Mouse (Mus musculus): ENCODE results near the gene Mrm3.

The Mrm3 gene

DNA sequence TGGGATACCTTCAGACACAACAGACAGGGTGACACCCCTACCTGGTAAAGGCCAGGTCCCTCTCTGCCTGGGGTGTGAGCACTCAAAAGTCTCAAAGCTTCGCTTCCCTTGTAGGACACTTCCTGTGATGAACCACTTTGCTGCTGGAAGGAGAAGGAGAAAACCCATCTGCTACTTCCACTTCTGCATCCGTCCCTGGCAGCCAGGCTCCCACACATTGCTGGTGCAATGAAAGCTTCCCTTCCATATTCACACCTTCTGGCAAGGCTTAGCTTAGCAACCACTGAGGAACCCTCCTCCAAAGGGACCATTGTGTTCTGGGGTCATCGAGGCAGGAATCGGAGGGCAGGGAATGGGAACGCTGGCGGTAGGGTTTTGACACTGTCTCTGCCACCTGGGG is 45.1 kb downstream of the Mrm3 start:
- ATAC-seq (ENCODE audit: low TSS enrichment), result peak; percentile 88

DNA sequence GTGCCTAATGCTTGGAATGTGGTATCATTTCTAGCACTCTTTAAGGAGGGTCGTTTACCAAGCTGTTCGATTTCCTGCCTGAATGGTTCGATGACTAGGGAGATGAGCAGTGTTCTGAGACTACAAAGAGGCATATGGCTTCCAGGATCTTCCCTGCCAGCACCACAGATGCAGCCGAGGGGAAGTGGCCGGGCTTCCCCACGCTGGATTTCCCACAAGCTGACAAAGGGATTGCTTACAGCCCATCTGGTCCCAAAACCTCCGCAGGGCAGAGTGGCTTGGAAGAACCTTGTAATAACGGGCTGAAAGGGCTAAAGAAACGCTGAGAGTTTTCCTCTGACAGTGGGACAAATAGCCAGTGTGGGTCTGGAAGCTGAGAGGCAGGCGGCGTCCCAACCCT is 46.9 kb downstream of the Mrm3 start:
- ATAC-seq (ENCODE audit: low TSS enrichment), result peak; percentile 38; the same call in 1 of the 2 replicates

DNA sequence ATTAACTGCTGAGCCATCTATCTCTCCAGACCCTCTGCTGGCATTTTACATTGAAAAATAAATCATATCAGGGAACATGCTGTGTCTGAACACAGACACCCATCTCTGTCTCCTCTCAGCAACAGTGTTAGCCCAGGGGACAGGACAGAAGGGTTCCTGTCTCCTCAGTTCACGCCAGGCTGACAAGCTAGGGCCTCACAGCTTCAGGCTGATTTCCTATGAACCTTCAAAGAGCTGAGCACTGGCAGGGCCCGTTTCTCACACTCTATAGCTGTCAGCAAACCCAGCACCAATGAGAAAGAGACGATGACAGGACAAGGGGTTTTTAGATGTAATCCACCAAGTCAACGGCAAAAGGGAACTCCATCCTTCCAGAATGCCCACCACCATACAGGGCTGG is 48.4 kb downstream of the Mrm3 start:
- ATAC-seq (ENCODE audit: low TSS enrichment), result no peak

DNA sequence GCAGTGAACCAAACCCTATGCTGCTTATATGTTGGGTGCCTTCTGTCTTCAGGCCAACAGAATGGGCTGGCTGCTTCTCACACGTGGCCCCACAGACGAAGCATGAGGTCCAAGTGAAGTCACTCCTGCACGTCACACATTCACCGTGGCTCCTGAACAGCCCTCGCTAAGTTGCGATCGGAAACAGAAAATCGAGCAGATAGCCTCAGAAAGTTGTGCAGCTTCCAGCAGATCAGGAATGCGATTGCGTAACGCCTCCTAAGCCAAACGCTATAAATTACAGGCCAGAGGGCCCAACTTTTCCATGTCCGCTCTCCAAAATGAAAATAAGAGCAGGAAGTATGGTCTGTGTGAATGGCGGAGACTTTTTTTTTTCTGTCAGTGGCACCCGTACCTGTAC is 48.9 kb downstream of the Mrm3 start:
- ATAC-seq (ENCODE audit: low TSS enrichment), result no peak

DNA sequence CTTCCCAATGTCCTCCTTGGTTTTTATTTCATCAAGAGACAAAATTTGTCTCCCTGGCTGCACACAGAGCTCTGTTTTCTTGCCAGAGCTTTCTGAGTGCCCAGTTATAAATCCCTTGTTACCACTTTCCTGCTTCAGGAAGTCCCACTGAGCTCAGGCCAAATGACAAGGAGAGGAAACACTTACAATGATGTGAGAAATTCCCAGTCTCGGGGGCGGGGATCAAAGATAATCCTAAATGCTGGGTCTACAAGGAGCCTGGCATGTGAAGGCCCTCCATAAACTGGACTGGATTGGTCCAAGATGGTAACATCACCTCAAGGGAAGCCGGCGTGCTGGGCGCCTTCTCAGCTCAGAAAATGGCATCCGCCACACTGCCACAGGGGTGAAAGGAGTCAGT is 49.3 kb downstream of the Mrm3 start:
- ATAC-seq (ENCODE audit: low TSS enrichment), result no peak

DNA sequence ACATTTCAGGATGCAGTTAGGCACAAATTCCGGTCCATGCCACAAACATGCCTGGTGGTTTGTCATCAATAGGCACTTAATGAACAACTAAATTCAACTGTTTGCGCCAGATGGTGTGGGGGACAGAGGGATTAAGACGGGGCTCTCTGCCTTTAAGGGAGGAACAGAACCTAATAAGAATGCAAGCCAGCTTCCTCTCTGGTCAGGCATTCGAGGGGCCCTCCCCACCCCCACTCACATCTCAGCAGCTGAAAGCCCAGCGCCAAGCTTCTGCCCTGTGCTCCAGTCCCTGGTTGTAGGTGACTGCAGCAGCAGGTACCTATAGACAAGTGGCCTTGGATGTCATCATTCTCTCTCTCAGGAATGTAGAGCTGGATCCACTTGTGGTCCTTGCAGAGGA is 50.6 kb downstream of the Mrm3 start:
- no peak for ATAC-seq (ENCODE audit: low TSS enrichment)

DNA sequence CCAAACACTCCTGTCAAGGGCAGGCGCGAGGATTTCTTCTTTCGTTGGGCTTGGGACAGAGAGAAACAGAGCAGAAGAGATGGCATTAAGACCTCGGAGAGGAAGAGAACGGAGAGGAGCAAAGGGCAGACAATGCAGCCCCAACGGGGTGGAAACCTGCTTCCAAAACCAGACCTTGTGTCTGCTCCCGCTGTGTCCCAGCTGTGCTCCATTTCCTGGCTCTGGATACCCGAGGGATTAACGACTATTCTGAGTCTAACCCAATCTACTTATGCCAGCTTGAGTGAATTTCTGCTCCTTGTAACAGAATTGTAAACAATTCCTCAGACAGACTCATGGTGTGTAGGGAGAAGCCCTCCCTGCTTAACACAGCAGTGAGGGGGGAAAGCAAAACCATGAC is 51.3 kb downstream of the Mrm3 start:
- ATAC-seq (ENCODE audit: low TSS enrichment), result no peak

DNA sequence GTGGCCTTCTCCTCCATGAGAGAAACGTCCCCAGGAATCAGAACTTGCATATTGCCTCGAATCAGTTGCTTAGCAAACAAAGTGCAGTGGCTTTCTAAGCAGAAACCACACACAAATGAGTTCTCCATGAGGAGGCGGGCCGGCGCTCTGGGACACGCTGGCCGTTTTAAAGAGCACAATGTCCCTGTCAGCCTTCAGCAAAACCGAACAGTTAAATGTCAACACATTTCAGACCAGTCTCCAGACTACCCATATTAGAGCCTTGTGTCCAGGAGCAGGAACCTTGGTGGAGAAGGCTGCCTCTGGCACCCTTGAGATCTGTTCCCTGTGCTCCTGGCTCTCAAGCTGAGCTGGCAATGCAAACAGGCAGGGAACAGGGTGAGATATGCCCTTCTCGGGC is 53.7 kb downstream of the Mrm3 start:
- no peak for ATAC-seq (ENCODE audit: low TSS enrichment)

DNA sequence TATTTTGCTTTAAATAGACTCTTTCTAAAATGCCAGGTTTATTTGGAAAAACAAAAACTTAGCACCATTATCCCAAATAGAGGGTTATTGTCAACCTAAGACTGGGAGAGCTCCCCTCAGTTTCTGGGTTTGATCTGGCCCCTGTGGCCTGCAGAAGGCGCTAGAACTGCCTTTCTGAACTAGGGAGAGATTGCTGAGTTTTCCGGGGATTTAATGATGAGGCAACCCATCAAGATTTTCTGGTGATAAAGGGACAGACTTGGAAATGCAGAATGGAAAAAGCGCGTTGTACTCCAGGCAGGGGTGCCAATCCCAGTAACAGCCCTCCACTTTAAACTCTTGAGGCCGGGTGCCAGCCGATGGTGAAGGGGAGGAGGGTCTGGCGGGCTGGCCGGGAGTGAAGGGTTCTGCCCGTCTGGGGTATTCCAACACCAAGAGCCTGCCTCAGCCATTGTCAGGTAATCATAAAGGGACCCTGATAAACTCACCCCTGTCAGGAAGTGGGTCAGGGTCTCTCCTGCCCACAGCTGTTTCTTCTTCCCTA is 55.0 kb downstream of the Mrm3 start:
- no peak for ATAC-seq (ENCODE audit: low TSS enrichment)

All from frontal cortex, adult (tissue).